Mouse (Mus musculus): ENCODE results near the gene Leng9. TPM values are rescaled to one million over a fixed set of nuclear protein-coding genes. Genes with fewer than 3 reads are reported as not detected.
A peak's percentile ranks its signal among the peaks of the same experiment; 100 is the strongest.
"Not testable (repeated sequence)": the region's sequence is repeated elsewhere in the genome, so short reads cannot be mapped to it uniquely, and the experiment has no call there.

Gene Leng9
- 4.6 and 4.8 TPM in 2 replicates for polyA plus RNA-seq (2015; fragmentation: Nextera tagmentation; extraction: Ambion mirVana)

- ATAC-seq (ENCODE audit: insufficient read depth, low FRiP score, low read depth), result peak; percentile 64
- WGBS, result 2% methylated on average over 14 of the region's 14 CpGs
- Histone ChIP-seq H3K27ac (peak within 1 kb of the TSS; percentile 99), H3K36me3 (peaks cover 20% of the 10 kb centered on the region), H3K4me2 (peak within 1 kb of the TSS; percentile 88), H3K9me3 (no peaks in the 10 kb centered on the region), H3K9ac (peak within 1 kb of the TSS; percentile 66), H3K4me1 (peaks cover 31% of the 10 kb centered on the region), H3K4me3 (replicated peaks) (peak within 1 kb of the TSS; percentile 72), H3K27me3 (replicated peaks) (no peaks in the 10 kb centered on the region)
Measured at GRCm38 (mm10) chr7:4150059-4150541, at the start of gene Leng9. Leng9 (minus strand) TSS chr7:4150374.

- Histone ChIP-seq H3K4me1 (no peaks in the 10 kb centered on the region), H3K36me3 (no peaks in the 10 kb centered on the region), H3K4me3 (replicated peaks) (no peak overlapping the region), H3K4me2 (no peak overlapping the region), H3K9ac (no peak overlapping the region), H3K9me3 (no peaks in the 10 kb centered on the region), H3K27me3 (replicated peaks) (no peaks in the 10 kb centered on the region), H3K27ac (no peak overlapping the region)
- WGBS, result 48% methylated on average over 3 of the region's 3 CpGs
- ATAC-seq (ENCODE audit: insufficient read depth, low FRiP score, low read depth), result no peak
Measured at GRCm38 (mm10) chr7:4178438-4178837, 28.3 kb upstream of the Leng9 start.

GRCm38 (mm10) chr7:4170193-4170938 lies 20.2 kb upstream of the Leng9 start:
- peak; percentile 74 for ATAC-seq (ENCODE audit: insufficient read depth, low FRiP score, low read depth)
- 0 out of 2 replicates have a peak overlapping the region, but pooled peaks have one; percentile 21 for H3K27ac ChIP-seq
- H3K4me1 ChIP-seq, result peaks cover under 1% of the 10 kb centered on the region; the same call in 1 of the 2 replicates
- no peak overlapping the region for H3K4me2 ChIP-seq
- 54% methylated on average over 6 of the region's 6 CpGs for WGBS
- no peak overlapping the region for H3K9ac ChIP-seq
- no peaks in the 10 kb centered on the region for H3K36me3 ChIP-seq
- no peak overlapping the region for H3K4me3 ChIP-seq (replicated peaks)
- no peaks in the 10 kb centered on the region for H3K27me3 ChIP-seq (replicated peaks)
- H3K9me3 ChIP-seq, result no peaks in the 10 kb centered on the region

GRCm38 (mm10) chr7:4167098-4167497 lies 16.9 kb upstream of the Leng9 start:
- no peak for ATAC-seq (ENCODE audit: insufficient read depth, low FRiP score, low read depth)
- H3K27ac ChIP-seq, result no peak overlapping the region

GRCm38 (mm10) chr7:4165286-4165685 lies 15.1 kb upstream of the Leng9 start:
- H3K9ac ChIP-seq, result no peak overlapping the region; the same call in 1 of the 2 replicates
- H3K4me3 ChIP-seq (replicated peaks), result peak overlapping the region; percentile 52
- H3K4me1 ChIP-seq, result peaks cover 18% of the 10 kb centered on the region
- peak overlapping the region; percentile 88 for H3K27ac ChIP-seq
- H3K36me3 ChIP-seq, result no peaks in the 10 kb centered on the region
- peak overlapping the region; percentile 78 for H3K4me2 ChIP-seq
- 7% methylated on average over 3 of the region's 3 CpGs for WGBS
- no peaks in the 10 kb centered on the region for H3K9me3 ChIP-seq
- H3K27me3 ChIP-seq (replicated peaks), result no peaks in the 10 kb centered on the region
- no peak for ATAC-seq (ENCODE audit: insufficient read depth, low FRiP score, low read depth)

More at GRCm38 (mm10) chr7:4167098-4167497, 16.9 kb upstream of the Leng9 start:
- H3K27me3 ChIP-seq (replicated peaks), result no peaks in the 10 kb centered on the region
- no peak overlapping the region for H3K4me3 ChIP-seq (replicated peaks)
- no peaks in the 10 kb centered on the region for H3K36me3 ChIP-seq
- no peak overlapping the region for H3K9ac ChIP-seq
- peaks cover 18% of the 10 kb centered on the region for H3K4me1 ChIP-seq
- no peak overlapping the region for H3K4me2 ChIP-seq
- H3K9me3 ChIP-seq, result no peaks in the 10 kb centered on the region

GRCm38 (mm10) chr7:4164090-4164910 lies 14.1 kb upstream of the Leng9 start, which contains the start of gene Cdc42ep5:
Cdc42ep5 (minus strand) TSS chr7:4164860.
- Histone ChIP-seq H3K4me1 (peaks cover 18% of the 10 kb centered on the region), H3K36me3 (no peaks in the 10 kb centered on the region), H3K9me3 (no peaks in the 10 kb centered on the region), H3K27ac (peak within 1 kb of the TSS; percentile 88), H3K4me3 (replicated peaks) (peak within 1 kb of the TSS; percentile 52), H3K27me3 (replicated peaks) (no peaks in the 10 kb centered on the region), H3K9ac (peak within 1 kb of the TSS; percentile 38), H3K4me2 (peak within 1 kb of the TSS; percentile 78)
- ATAC-seq (ENCODE audit: insufficient read depth, low FRiP score, low read depth), result peak; percentile 89
- under 1% methylated on average over 19 of the region's 20 CpGs for WGBS

GRCm38 (mm10) chr7:4163571-4164072 lies 13.4 kb upstream of the Leng9 start:
- H3K9me3 ChIP-seq, result no peaks in the 10 kb centered on the region
- peak; percentile 78 for ATAC-seq (ENCODE audit: insufficient read depth, low FRiP score, low read depth)
- H3K36me3 ChIP-seq, result no peaks in the 10 kb centered on the region
- H3K9ac ChIP-seq, result peak overlapping the region; percentile 38
- peak overlapping the region; percentile 78 for H3K4me2 ChIP-seq
- no peaks in the 10 kb centered on the region for H3K27me3 ChIP-seq (replicated peaks)
- H3K27ac ChIP-seq, result peak overlapping the region; percentile 88
- peaks cover 18% of the 10 kb centered on the region for H3K4me1 ChIP-seq
- H3K4me3 ChIP-seq (replicated peaks), result peak overlapping the region; percentile 52
- 1% methylated on average over 11 of the region's 11 CpGs for WGBS

GRCm38 (mm10) chr7:4161596-4161995 lies 11.4 kb upstream of the Leng9 start:
- H3K27ac ChIP-seq; H3K9ac ChIP-seq; H3K9me3 ChIP-seq; H3K4me3 ChIP-seq (replicated peaks); ATAC-seq (ENCODE audit: insufficient read depth, low FRiP score, low read depth); H3K27me3 ChIP-seq (replicated peaks); H3K4me2 ChIP-seq; H3K36me3 ChIP-seq: not testable (repeated sequence)
- H3K4me1 ChIP-seq, result peaks cover 18% of the 10 kb centered on the region
- 88% methylated on average over 4 of the region's 4 CpGs for WGBS

- peaks cover 9% of the 10 kb centered on the region for H3K4me1 ChIP-seq
- no peaks in the 10 kb centered on the region for H3K27me3 ChIP-seq (replicated peaks)
- H3K36me3 ChIP-seq, result no peaks in the 10 kb centered on the region
- ATAC-seq (ENCODE audit: insufficient read depth, low FRiP score, low read depth), result no peak
- no peak overlapping the region for H3K9ac ChIP-seq
- H3K4me2 ChIP-seq, result no peak overlapping the region
- WGBS, result 50% methylated on average over 4 of the region's 4 CpGs
- H3K4me3 ChIP-seq (replicated peaks), result no peak overlapping the region
- no peak overlapping the region for H3K27ac ChIP-seq
- no peaks in the 10 kb centered on the region for H3K9me3 ChIP-seq
Measured at GRCm38 (mm10) chr7:4154976-4155375, 4.8 kb upstream of the Leng9 start.

- Histone ChIP-seq H3K4me2 (no peak overlapping the region), H3K27me3 (replicated peaks) (no peaks in the 10 kb centered on the region), H3K36me3 (no peaks in the 10 kb centered on the region), H3K9ac (no peak overlapping the region), H3K4me1 (peaks cover 12% of the 10 kb centered on the region), H3K9me3 (no peaks in the 10 kb centered on the region), H3K27ac (no peak overlapping the region), H3K4me3 (replicated peaks) (no peak overlapping the region)
- no peak for ATAC-seq (ENCODE audit: insufficient read depth, low FRiP score, low read depth)
- 79% methylated on average over 5 of the region's 5 CpGs for WGBS
Measured at GRCm38 (mm10) chr7:4154356-4154755, 4.2 kb upstream of the Leng9 start.

- H3K27me3 ChIP-seq (replicated peaks), result no peaks in the 10 kb centered on the region
- peak overlapping the region; percentile 99; the same call in 1 of the 2 replicates for H3K27ac ChIP-seq
- peaks cover 31% of the 10 kb centered on the region for H3K4me1 ChIP-seq
- no peaks in the 10 kb centered on the region for H3K9me3 ChIP-seq
- no peak overlapping the region for H3K9ac ChIP-seq
- no peak for ATAC-seq (ENCODE audit: insufficient read depth, low FRiP score, low read depth)
- H3K4me3 ChIP-seq (replicated peaks), result no peak overlapping the region; the same call in 1 of the 2 replicates
- WGBS, result 29% methylated on average over 22 of the region's 22 CpGs
- H3K4me2 ChIP-seq, result peak overlapping the region; percentile 88
- peaks cover 8% of the 10 kb centered on the region for H3K36me3 ChIP-seq
Measured at GRCm38 (mm10) chr7:4151241-4151640, 1.1 kb upstream of the Leng9 start.

All from stomach, embryonic 15.5 days (tissue).